Mouse (Mus musculus) erythroid progenitor cell, adult 5-6 weeks (primary cell): Measurements from ENCODE around the gene Bbof1. TPM values are rescaled to one million over a fixed set of nuclear protein-coding genes. Genes with fewer than 3 reads are reported as not detected.

Experiments
- ATAC-seq: replicated peaks from 2 replicates; pipeline ENCODE4 v1.8.0; 2016; ENCODE audit warnings: moderate number of reproducible peaks, mild to moderate bottlenecking, moderate TSS enrichment, inconsistent platforms; ENCODE audit not compliant: poor library complexity, low FRiP score, severe bottlenecking
- total RNA-seq, 2 experiments: library from RNA; stranded (forward) in 1 of 2; stranded (reverse) in 1 of 2; fragments of 150-400 nt in 1 of 2; fragments of 186-747, 209-891 nt in 1 of 2; gene quantifications; 2 replicates each; pipeline versions ENCODE4 v1.2.3 to v1.2.4; 2015 to 2017; ENCODE audit warnings: low replicate concordance in 2 of 2

Gene Bbof1
- total RNA-seq, 2 experiments from 2014 or later: 9.1 TPM; not detected in 1

DNA sequence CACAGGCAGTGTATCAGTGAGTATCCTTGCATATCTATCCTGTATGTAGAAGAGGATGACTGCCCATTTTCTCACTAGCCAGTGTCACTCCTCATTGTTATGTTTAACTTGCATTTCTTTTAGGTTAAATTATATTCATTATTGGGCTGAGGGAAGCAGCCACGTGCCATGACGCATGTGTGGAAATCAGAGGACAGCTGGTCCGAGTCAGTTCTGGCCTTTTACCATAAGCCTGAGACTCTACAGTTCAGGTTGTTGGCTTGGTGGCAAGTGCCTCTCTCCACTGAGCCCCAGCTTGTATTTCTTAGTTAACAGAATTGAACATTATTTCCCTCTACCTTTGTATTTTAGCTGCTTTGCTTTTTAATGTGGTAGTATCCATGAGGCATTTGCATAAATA, 48.0 kb downstream of the Bbof1 start:
- no peak for ATAC-seq

DNA sequence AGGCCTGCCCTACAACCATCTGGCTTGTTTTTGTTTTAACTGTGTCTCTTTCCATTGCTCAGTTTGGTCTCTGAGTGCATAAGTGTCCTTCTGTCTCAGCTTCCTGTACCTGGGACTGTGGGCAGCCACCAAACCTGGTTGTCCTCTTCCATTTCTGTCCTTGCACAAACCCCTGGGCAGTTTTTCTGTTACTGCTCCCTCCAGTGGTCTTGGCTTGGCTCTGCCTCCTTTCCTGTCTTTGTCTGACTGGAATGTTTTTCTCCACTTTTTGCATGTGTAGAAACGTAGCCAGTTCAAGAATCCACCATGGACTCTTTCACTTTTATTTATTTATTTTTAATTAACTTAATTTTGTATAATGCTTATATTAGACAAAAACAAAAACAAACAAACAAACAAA, 51.0 kb downstream of the Bbof1 start:
- no peak for ATAC-seq

DNA sequence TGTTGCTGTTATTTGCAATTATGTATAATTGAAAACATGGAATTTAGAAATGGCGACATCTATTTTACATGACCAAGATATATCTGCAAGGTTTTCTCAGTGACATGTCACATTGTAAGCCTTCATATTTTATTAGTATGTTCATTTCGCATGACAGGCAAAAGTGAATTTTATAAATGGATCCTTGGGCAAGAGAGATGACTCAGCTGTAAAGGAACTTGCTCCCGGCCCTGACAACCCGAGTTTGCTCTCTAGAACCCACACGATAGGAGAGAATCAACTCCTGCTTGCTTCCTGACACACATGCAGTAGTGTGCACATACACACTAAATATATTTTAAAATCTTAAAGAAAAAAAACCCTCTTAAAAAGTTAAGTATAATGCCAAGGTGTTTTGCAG, 52.5 kb downstream of the Bbof1 start:
- no peak for ATAC-seq

DNA sequence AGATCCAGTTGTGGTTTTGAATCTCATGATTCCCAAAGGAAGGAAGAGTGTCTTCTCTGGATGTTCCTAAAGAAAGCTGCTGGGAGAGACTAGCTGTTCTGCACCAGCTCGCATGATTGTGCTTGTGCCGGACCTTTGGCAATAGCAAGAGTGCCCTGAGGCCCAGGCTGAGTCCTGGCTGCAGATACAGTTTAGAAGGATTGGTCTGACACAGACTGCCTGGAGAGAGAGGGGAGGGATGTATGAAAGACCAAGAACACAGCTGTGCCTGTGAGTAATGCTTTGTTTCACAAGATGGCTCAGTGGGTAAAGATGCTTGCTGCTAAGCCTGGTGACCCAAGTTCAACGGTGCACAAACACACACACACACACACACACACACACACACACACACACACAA, 54.0 kb downstream of the Bbof1 start:
- no peak for ATAC-seq

DNA sequence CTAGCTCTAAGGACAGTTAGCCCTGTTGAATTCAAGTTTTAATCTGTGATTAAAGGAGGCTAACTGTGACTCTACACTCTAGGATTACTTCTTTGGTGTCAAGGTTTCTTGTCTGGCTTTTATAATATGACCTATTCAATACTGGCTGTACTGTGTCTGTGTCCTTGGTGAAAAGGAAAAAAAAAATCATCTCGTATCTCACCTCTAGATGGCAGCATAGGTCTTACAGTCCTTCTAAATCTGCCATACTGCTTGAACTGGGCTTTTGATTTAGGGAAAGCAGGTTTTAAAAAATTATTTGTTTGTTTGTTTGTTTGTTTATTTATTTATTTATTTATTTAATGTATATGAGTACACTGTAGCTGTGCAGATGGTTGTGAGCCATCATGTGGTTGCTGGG, 59.8 kb downstream of the Bbof1 start:
- ATAC-seq: peak; percentile 76

DNA sequence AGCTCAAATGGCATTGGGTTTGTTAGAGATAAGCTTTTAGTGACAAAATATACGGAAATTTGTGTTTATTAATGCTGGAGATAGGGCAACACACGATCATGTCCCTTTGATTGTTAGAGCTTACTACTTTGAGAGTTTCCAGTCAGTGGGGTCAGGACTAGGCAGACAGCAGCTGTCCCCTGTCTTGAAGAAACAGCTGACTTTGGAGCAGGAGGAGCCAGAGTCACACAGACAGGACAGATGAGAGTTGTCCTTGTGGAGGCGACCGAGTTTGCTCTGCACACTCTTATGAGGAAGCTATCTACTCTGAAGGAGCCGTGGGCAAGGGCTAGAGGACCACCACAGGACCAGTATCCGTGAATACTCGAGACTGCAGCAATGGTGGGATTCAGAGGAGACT, 70.1 kb downstream of the Bbof1 start:
- no peak for ATAC-seq

DNA sequence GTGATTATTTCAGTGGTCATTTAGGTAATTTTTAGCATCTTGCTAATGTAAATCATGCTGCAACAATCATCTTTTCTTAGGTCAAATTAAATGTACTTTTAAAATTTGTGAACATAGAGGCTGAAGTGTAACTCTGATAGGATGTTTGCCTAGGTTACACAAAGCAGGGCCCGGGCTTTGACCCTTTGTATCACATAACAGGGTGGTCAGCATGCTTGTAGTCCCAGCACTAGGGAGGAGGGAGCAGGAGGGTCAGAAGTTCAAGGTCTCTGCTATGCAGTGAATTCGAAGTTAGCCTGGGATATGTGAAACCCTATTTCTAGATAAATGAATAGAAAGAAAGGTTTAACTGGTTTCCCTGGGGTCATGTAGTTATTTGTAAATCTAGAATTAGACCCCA, 72.4 kb downstream of the Bbof1 start:
- no peak for ATAC-seq

DNA sequence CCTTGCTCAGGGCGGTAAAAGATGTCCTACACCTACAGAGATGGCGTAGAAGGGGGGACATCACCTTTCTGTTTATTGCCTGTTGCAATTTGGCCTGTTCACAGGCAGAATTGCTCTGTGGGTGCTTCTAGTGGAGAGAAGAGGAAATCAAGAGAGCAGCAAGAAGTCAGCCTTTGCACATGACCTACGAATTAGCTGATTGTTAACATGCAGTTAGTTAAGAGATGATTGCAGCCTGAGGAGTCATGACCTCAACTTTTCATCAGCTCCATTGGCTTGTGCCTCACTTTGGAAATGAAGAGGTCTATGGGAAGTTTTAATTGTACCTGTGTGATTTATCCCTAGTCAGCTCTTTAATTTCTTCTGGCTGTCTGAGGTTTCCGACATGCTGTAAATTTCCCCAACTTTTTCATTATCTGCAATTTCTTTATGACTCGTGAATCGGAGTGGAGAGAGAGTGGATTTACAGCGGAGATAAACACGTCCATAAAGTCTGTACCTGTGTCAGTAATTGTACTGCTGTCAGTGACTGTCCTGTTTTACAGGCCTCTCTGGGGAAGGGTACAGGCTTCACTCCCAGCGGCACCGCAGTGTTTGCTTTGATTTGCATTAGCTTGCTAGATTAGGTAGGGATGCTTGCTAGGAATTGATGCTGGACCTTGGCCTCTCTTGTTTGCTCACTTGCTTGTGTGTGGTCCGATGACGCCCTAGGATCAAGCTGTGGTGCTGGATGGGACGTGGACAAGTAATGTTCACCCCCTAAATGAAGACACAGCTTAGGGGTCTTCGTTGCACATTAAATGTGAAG, 74.1 kb downstream of the Bbof1 start:
- no peak for ATAC-seq

DNA sequence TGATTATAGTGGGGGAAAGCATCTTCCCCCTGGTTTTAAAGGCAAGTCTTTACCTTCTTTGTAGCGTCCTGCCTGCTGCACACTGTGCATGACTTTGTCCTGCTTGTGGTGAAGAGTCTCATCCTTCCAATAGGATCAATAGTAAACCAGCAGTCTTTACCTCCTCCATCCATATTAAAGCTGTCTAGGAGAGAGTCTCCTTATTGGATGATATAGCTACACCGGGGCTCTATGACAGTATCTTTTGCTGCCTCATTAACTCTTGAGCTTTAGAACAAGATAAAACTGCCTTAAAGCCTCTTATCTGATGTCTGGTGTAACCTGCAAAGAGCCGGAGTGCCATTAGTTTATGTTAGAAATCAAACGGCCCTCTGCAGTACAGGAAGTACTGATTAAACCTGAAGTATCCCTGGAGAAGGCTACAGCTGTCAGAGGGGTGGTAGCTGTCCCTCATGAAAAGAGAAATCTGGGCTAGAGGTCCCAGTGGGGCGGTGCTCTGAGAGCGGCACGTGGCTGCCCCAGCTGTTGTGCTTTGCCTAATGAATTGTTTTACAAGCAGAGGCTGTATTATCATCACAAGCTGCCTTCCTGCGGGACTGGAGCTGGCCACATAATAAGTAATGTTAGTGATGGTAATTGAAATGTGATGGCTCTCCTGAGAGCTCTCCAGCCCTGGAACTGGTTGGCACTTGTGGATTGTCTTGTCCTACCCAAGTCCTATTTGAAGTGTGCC, 78.6 kb downstream of the Bbof1 start:
- no peak for ATAC-seq

Other genes with a start within 250 kb of the Bbof1 start
- gene Elmsan1, start 190.2 kb upstream of the Bbof1 start, total RNA-seq (2015; ENCODE audit: low replicate concordance): 20.9 and 23.5 TPM in 2 replicates
- gene Elmsan1, start 190.2 kb upstream of the Bbof1 start, total RNA-seq (2017; ENCODE audit: low replicate concordance): 29.0 and 51.1 TPM in 2 replicates
- gene Ptgr2, start 123.8 kb upstream of the Bbof1 start, total RNA-seq (2015; ENCODE audit: low replicate concordance): 8.4 and 12.6 TPM in 2 replicates
- 29.3 and 32.6 TPM in 2 replicates for gene Ptgr2, start 123.8 kb upstream of the Bbof1 start, total RNA-seq (2017; ENCODE audit: low replicate concordance)
- 54.1 and 72.5 TPM in 2 replicates for gene Zfp410, start 92.2 kb upstream of the Bbof1 start, total RNA-seq (2015; ENCODE audit: low replicate concordance)
- gene Zfp410, start 92.2 kb upstream of the Bbof1 start, total RNA-seq (2017; ENCODE audit: low replicate concordance): 63.2 and 85.4 TPM in 2 replicates
- gene Coq6, start 47.4 kb upstream of the Bbof1 start, total RNA-seq (2015; ENCODE audit: low replicate concordance): 17.2 and 19.5 TPM in 2 replicates
- gene Coq6, start 47.4 kb upstream of the Bbof1 start, total RNA-seq (2017; ENCODE audit: low replicate concordance): 5.6 and 14.4 TPM in 2 replicates
- 2.9 TPM in 1 of 2 replicates, not detected in the other for gene Fam161b, start 47.2 kb upstream of the Bbof1 start, total RNA-seq (2015; ENCODE audit: low replicate concordance)
- gene Fam161b, start 47.2 kb upstream of the Bbof1 start, total RNA-seq (2017; ENCODE audit: low replicate concordance): 3.6 and 3.7 TPM in 2 replicates
- 8.6 and 17.2 TPM in 2 replicates for gene Entpd5, start within 50 bp of the Bbof1 start, total RNA-seq (2015; ENCODE audit: low replicate concordance)
- gene Entpd5, start within 50 bp of the Bbof1 start, total RNA-seq (2017; ENCODE audit: low replicate concordance): 4.8 and 9.2 TPM in 2 replicates
- gene Rnf113a2, start 8.1 kb downstream of the Bbof1 start, total RNA-seq (2015; ENCODE audit: low replicate concordance): 29.8 and 29.9 TPM in 2 replicates
- gene Rnf113a2, start 8.1 kb downstream of the Bbof1 start, total RNA-seq (2017; ENCODE audit: low replicate concordance): 14.8 and 15.8 TPM in 2 replicates
- 4.2 and 6.8 TPM in 2 replicates for gene Aldh6a1, start 41.9 kb downstream of the Bbof1 start, total RNA-seq (2015; ENCODE audit: low replicate concordance)
- 2.6 and 7.5 TPM in 2 replicates for gene Aldh6a1, start 41.9 kb downstream of the Bbof1 start, total RNA-seq (2017; ENCODE audit: low replicate concordance)
- 19.8 and 41.1 TPM in 2 replicates for gene Lin52, start 42.4 kb downstream of the Bbof1 start, total RNA-seq (2015; ENCODE audit: low replicate concordance)
- 22.0 and 26.2 TPM in 2 replicates for gene Lin52, start 42.4 kb downstream of the Bbof1 start, total RNA-seq (2017; ENCODE audit: low replicate concordance)
- gene Vsx2, start 160.7 kb downstream of the Bbof1 start, total RNA-seq (2015; ENCODE audit: low replicate concordance): not detected in 2 replicates
- not detected in 2 replicates for gene Vsx2, start 160.7 kb downstream of the Bbof1 start, total RNA-seq (2017; ENCODE audit: low replicate concordance)
- 0.72 TPM in 1 of 2 replicates, not detected in the other for gene Abcd4, start 208.3 kb downstream of the Bbof1 start, total RNA-seq (2015; ENCODE audit: low replicate concordance)
- gene Abcd4, start 208.3 kb downstream of the Bbof1 start, total RNA-seq (2017; ENCODE audit: low replicate concordance): 0.77 TPM in 1 of 2 replicates, not detected in the other
- not detected in 2 replicates for gene Vrtn, start 231.9 kb downstream of the Bbof1 start, total RNA-seq (2015; ENCODE audit: low replicate concordance)
- gene Vrtn, start 231.9 kb downstream of the Bbof1 start, total RNA-seq (2017; ENCODE audit: low replicate concordance): not detected in 2 replicates